Mouse (Mus musculus): ENCODE data around the gene Prrt1. TPM values are rescaled to one million over a fixed set of nuclear protein-coding genes. Genes with fewer than 3 reads are reported as not detected.

Gene Prrt1
- total RNA-seq, 2 experiments from 2014 or later, result 0.88 TPM; not detected in 1

Other genes with a start within 250 kb of the Prrt1 start
- not detected in 2 replicates for gene BC051142, start 230.7 kb upstream of the Prrt1 start, total RNA-seq (2014; fragmentation: Nextera tagmentation)
- gene BC051142, start 230.7 kb upstream of the Prrt1 start, total RNA-seq (2017), result 0.21 TPM in 1 of 2 replicates, not detected in the other
- not detected in 2 replicates for gene Btnl4, start 152.2 kb upstream of the Prrt1 start, total RNA-seq (2014; fragmentation: Nextera tagmentation)
- not detected in 2 replicates for gene Btnl4, start 152.2 kb upstream of the Prrt1 start, total RNA-seq (2017)
- not detected in 2 replicates for gene Btnl6, start 112.2 kb upstream of the Prrt1 start, total RNA-seq (2014; fragmentation: Nextera tagmentation)
- not detected in 2 replicates for gene Btnl6, start 112.2 kb upstream of the Prrt1 start, total RNA-seq (2017)
- 0.17 and 0.43 TPM in 2 replicates for gene Notch4, start 65.3 kb upstream of the Prrt1 start, total RNA-seq (2014; fragmentation: Nextera tagmentation)
- 0.31 and 0.52 TPM in 2 replicates for gene Notch4, start 65.3 kb upstream of the Prrt1 start, total RNA-seq (2017)
- 64.1 and 75.3 TPM in 2 replicates for gene Gpsm3, start 39.7 kb upstream of the Prrt1 start, total RNA-seq (2014; fragmentation: Nextera tagmentation)
- 11.5 and 23.4 TPM in 2 replicates for gene Gpsm3, start 39.7 kb upstream of the Prrt1 start, total RNA-seq (2017)
- gene Pbx2, start 38.3 kb upstream of the Prrt1 start, total RNA-seq (2014; fragmentation: Nextera tagmentation), result 21.1 and 29.7 TPM in 2 replicates
- gene Pbx2, start 38.3 kb upstream of the Prrt1 start, total RNA-seq (2017), result 25.1 and 34.4 TPM in 2 replicates
- gene Ager, start 31.7 kb upstream of the Prrt1 start, total RNA-seq (2014; fragmentation: Nextera tagmentation), result 1.3 and 1.9 TPM in 2 replicates
- 1.3 and 2.0 TPM in 2 replicates for gene Ager, start 31.7 kb upstream of the Prrt1 start, total RNA-seq (2017)
- 52.2 and 64.9 TPM in 2 replicates for gene Rnf5, start 25.8 kb upstream of the Prrt1 start, total RNA-seq (2014; fragmentation: Nextera tagmentation)
- 13.8 and 15.2 TPM in 2 replicates for gene Rnf5, start 25.8 kb upstream of the Prrt1 start, total RNA-seq (2017)
- 36.6 and 50.1 TPM in 2 replicates for gene Agpat1, start 25.3 kb upstream of the Prrt1 start, total RNA-seq (2014; fragmentation: Nextera tagmentation)
- 19.1 and 19.3 TPM in 2 replicates for gene Agpat1, start 25.3 kb upstream of the Prrt1 start, total RNA-seq (2017)
- gene Egfl8, start 13.6 kb upstream of the Prrt1 start, total RNA-seq (2014; fragmentation: Nextera tagmentation), result 2.1 TPM in 1 of 2 replicates, not detected in the other
- not detected in 2 replicates for gene Egfl8, start 13.6 kb upstream of the Prrt1 start, total RNA-seq (2017)
- gene Ppt2, start 1.0 kb upstream of the Prrt1 start, total RNA-seq (2014; fragmentation: Nextera tagmentation), result 41.9 and 45.1 TPM in 2 replicates
- 20.4 and 23.3 TPM in 2 replicates for gene Ppt2, start 1.0 kb upstream of the Prrt1 start, total RNA-seq (2017)
- 2.9 and 10.3 TPM in 2 replicates for gene Fkbpl, start 15.2 kb downstream of the Prrt1 start, total RNA-seq (2014; fragmentation: Nextera tagmentation)
- 12.4 and 21.8 TPM in 2 replicates for gene Fkbpl, start 15.2 kb downstream of the Prrt1 start, total RNA-seq (2017)
- gene Atf6b, start 17.6 kb downstream of the Prrt1 start, total RNA-seq (2014; fragmentation: Nextera tagmentation), result 38.3 and 42.5 TPM in 2 replicates
- gene Atf6b, start 17.6 kb downstream of the Prrt1 start, total RNA-seq (2017), result 31.9 and 44.6 TPM in 2 replicates
- gene Tnxb, start 41.0 kb downstream of the Prrt1 start, total RNA-seq (2014; fragmentation: Nextera tagmentation), result not detected in 2 replicates
- gene Tnxb, start 41.0 kb downstream of the Prrt1 start, total RNA-seq (2017), result not detected in 2 replicates
- 0.23 TPM in 1 of 2 replicates, not detected in the other for gene C4b, start 114.3 kb downstream of the Prrt1 start, total RNA-seq (2014; fragmentation: Nextera tagmentation)
- gene C4b, start 114.3 kb downstream of the Prrt1 start, total RNA-seq (2017), result 0.09 TPM in 1 of 2 replicates, not detected in the other
- gene Cyp21a1, start 175.0 kb downstream of the Prrt1 start, total RNA-seq (2014; fragmentation: Nextera tagmentation), result not detected in 2 replicates
- gene Cyp21a1, start 175.0 kb downstream of the Prrt1 start, total RNA-seq (2017), result not detected in 2 replicates
- gene Stk19, start 207.4 kb downstream of the Prrt1 start, total RNA-seq (2014; fragmentation: Nextera tagmentation), result 24.0 and 47.6 TPM in 2 replicates
- 23.1 and 29.0 TPM in 2 replicates for gene Stk19, start 207.4 kb downstream of the Prrt1 start, total RNA-seq (2017)
- gene Dxo, start 207.5 kb downstream of the Prrt1 start, total RNA-seq (2014; fragmentation: Nextera tagmentation), result 28.3 and 50.7 TPM in 2 replicates
- gene Dxo, start 207.5 kb downstream of the Prrt1 start, total RNA-seq (2017), result 30.2 and 32.1 TPM in 2 replicates
- 31.1 and 48.4 TPM in 2 replicates for gene Skiv2l, start 220.7 kb downstream of the Prrt1 start, total RNA-seq (2014; fragmentation: Nextera tagmentation)
- gene Skiv2l, start 220.7 kb downstream of the Prrt1 start, total RNA-seq (2017), result 29.3 and 43.9 TPM in 2 replicates
- gene Nelfe, start 220.9 kb downstream of the Prrt1 start, total RNA-seq (2014; fragmentation: Nextera tagmentation), result 53.3 and 54.5 TPM in 2 replicates
- gene Nelfe, start 220.9 kb downstream of the Prrt1 start, total RNA-seq (2017), result 37.1 and 57.3 TPM in 2 replicates
- not detected in 2 replicates for gene Cfb, start 233.0 kb downstream of the Prrt1 start, total RNA-seq (2014; fragmentation: Nextera tagmentation)
- not detected in 2 replicates for gene Cfb, start 233.0 kb downstream of the Prrt1 start, total RNA-seq (2017)
- gene Zbtb12, start 249.9 kb downstream of the Prrt1 start, total RNA-seq (2014; fragmentation: Nextera tagmentation), result 12.2 and 14.2 TPM in 2 replicates
- 13.3 and 15.3 TPM in 2 replicates for gene Zbtb12, start 249.9 kb downstream of the Prrt1 start, total RNA-seq (2017)

Measured in granulocyte monocyte progenitor cell, adult 5-6 weeks (primary cell).